Mouse (Mus musculus) olfactory bulb, adult 2 months (tissue): ENCODE measurements around the gene Fars2.

ENCODE experiments used
- CTCF ChIP-seq: fragments of 200-500 bp; IDR thresholded peaks from 2 replicates; pipeline ENCODE4 v1.5.1; 2012; ENCODE audit warnings: low read depth, mild to moderate bottlenecking, low read length, moderate library complexity; ENCODE audit not compliant: insufficient read depth
- POLR2A ChIP-seq: fragments of 200-500 bp; IDR thresholded peaks from 2 replicates; pipeline ENCODE4 v1.6.1; 2012; ENCODE audit warnings: mild to moderate bottlenecking, low read depth, low read length, moderate library complexity; ENCODE audit not compliant: insufficient read depth

- no peak for TF ChIP-seq CTCF
- no peak for TF ChIP-seq POLR2A
These were observed 22.5 kb downstream of the Fars2 start for GRCm38 (mm10) chr13:36139703-36140102.
